Mouse (Mus musculus): ENCODE results near the gene Itih5. TPM values are rescaled to one million over a fixed set of nuclear protein-coding genes. Genes with fewer than 3 reads are reported as not detected.

The Itih5 gene
- polyA plus RNA-seq, 1 experiment from 2014 or later: 6.5 TPM

GRCm38 (mm10) chr2:10288142-10288831, 134.9 kb downstream of the Itih5 start:
- ATAC-seq: peak; percentile 78
- Histone ChIP-seq H3K27me3 (ENCODE audit: control insufficient read depth, insufficient read depth, low read depth, low read length) (peaks cover 15% of the 10 kb centered on the region), H3K9me3 (replicated peaks; ENCODE audit: control insufficient read depth, low read length, poor library complexity, severe bottlenecking) (no peaks in the 10 kb centered on the region)

DNA sequence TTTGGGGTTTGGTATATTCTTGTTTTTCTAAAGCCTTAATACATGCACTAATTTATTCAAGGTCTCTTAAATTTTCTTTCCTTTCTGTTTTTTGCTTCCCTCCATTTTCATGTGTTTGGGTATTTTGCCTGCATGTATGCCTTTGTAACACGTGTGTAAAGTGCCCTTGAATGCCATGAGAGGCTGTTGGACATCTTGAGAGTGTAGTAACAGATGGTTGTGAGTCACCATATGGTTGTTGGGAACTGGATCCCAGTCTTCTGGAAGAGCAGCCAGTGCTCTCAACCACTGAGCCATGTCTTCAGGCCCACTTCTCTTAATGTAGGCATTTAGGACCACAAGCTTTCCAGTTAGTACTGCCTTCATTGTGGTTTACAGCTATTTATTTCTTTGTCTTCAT, 135.5 kb downstream of the Itih5 start:
- no peak overlapping the region for H3K9ac ChIP-seq (ENCODE audit: low read depth, low read length)
- H3K4me3 ChIP-seq (ENCODE audit: low read depth, low read length): no peak overlapping the region
- no peak overlapping the region for H3K4me2 ChIP-seq (ENCODE audit: low read length)
- peaks cover 4% of the 10 kb centered on the region; the same call in 1 of the 2 replicates for H3K4me1 ChIP-seq (ENCODE audit: control insufficient read depth, insufficient read depth, low read length)
- no peaks in the 10 kb centered on the region for H3K9me3 ChIP-seq (replicated peaks; ENCODE audit: control insufficient read depth, low read length, poor library complexity, severe bottlenecking)
- H3K27ac ChIP-seq (ENCODE audit: low read length): no peak overlapping the region
- H3K27me3 ChIP-seq (ENCODE audit: control insufficient read depth, insufficient read depth, low read depth, low read length): peaks cover 10% of the 10 kb centered on the region
- WGBS: 0% methylated on average over 1 of the region's 1 CpGs
- ATAC-seq: no peak
- no peaks in the 10 kb centered on the region for H3K36me3 ChIP-seq (ENCODE audit: control insufficient read depth, insufficient read depth, low read length)

More at GRCm38 (mm10) chr2:10288142-10288831, 134.9 kb downstream of the Itih5 start:
- WGBS: 17% methylated on average over 12 of the region's 12 CpGs
- no peak overlapping the region for H3K4me3 ChIP-seq (ENCODE audit: low read depth, low read length)
- no peaks in the 10 kb centered on the region for H3K36me3 ChIP-seq (ENCODE audit: control insufficient read depth, insufficient read depth, low read length)
- H3K4me1 ChIP-seq (ENCODE audit: control insufficient read depth, insufficient read depth, low read length): peaks cover 4% of the 10 kb centered on the region; the same call in 1 of the 2 replicates
- H3K27ac ChIP-seq (ENCODE audit: low read length): no peak overlapping the region
- H3K4me2 ChIP-seq (ENCODE audit: low read length): peak overlapping the region; percentile 19; the same call in 1 of the 2 replicates
- no peak overlapping the region for H3K9ac ChIP-seq (ENCODE audit: low read depth, low read length)

- H3K9me3 ChIP-seq (replicated peaks; ENCODE audit: control insufficient read depth, low read length, poor library complexity, severe bottlenecking): no peaks in the 10 kb centered on the region
- H3K9ac ChIP-seq (ENCODE audit: low read depth, low read length): no peak overlapping the region
- H3K4me1 ChIP-seq (ENCODE audit: control insufficient read depth, insufficient read depth, low read length): no peaks in the 10 kb centered on the region
- WGBS: 79% methylated on average over 7 of the region's 7 CpGs
- H3K36me3 ChIP-seq (ENCODE audit: control insufficient read depth, insufficient read depth, low read length): no peaks in the 10 kb centered on the region
- ATAC-seq: no peak
- H3K4me2 ChIP-seq (ENCODE audit: low read length): no peak overlapping the region
- peaks cover 11% of the 10 kb centered on the region for H3K27me3 ChIP-seq (ENCODE audit: control insufficient read depth, insufficient read depth, low read depth, low read length)
- no peak overlapping the region for H3K27ac ChIP-seq (ENCODE audit: low read length)
- no peak overlapping the region for H3K4me3 ChIP-seq (ENCODE audit: low read depth, low read length)
Measured at GRCm38 (mm10) chr2:10290115-10290514, 136.7 kb downstream of the Itih5 start.

- no peak overlapping the region for H3K4me3 ChIP-seq (ENCODE audit: low read depth, low read length)
- no peak for ATAC-seq
- H3K27ac ChIP-seq (ENCODE audit: low read length): no peak overlapping the region
- H3K4me1 ChIP-seq (ENCODE audit: control insufficient read depth, insufficient read depth, low read length): peaks cover 2% of the 10 kb centered on the region; the same call in 1 of the 2 replicates
- no peaks in the 10 kb centered on the region for H3K9me3 ChIP-seq (replicated peaks; ENCODE audit: control insufficient read depth, low read length, poor library complexity, severe bottlenecking)
- H3K27me3 ChIP-seq (ENCODE audit: control insufficient read depth, insufficient read depth, low read depth, low read length): peaks cover 6% of the 10 kb centered on the region; the same call in 1 of the 2 replicates
- no peak overlapping the region for H3K4me2 ChIP-seq (ENCODE audit: low read length)
- no peaks in the 10 kb centered on the region for H3K36me3 ChIP-seq (ENCODE audit: control insufficient read depth, insufficient read depth, low read length)
- no peak overlapping the region for H3K9ac ChIP-seq (ENCODE audit: low read depth, low read length)
- 34% methylated on average over 10 of the region's 10 CpGs for WGBS
Measured at GRCm38 (mm10) chr2:10293556-10294206, 140.3 kb downstream of the Itih5 start.

DNA sequence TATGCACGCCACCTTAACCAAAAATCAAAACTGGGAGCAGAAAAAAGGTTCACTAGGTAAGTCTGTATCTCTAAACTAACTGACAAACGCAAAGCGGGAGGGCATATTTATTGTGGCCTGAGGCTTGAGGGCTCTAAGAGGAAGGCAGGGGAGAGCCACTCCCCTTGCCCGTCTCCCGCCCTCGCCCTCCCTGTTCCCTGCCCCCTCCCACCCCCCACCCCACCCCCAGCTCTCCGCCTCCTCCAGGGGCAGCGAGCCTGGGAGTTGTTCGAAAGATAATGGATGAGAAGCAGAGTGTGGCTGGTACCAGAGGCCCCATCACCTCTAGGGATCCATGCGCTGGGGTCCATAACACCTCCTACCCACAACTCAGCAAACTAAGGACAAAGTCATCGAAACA, 142.5 kb downstream of the Itih5 start:
- WGBS: 11% methylated on average over 11 of the region's 11 CpGs

DNA sequence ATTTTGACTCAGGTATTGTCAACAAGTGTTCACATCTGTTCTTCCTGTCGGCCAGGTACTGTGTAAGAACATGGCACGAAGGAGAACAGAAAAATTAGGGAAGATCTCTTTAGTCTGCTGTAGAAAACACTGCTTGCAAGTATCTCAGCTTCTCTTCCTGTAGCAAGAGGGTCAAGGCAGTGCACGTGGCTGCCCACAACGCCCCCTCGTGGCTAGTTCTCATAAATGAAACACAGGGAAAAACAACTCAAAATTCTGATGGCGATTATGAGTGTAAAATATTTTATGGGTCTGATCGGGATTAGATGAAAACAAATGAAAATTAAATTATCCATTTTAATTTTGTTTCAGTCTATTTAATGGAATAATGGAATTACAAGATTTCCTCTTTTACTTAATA, 146.9 kb downstream of the Itih5 start:
- WGBS: 55% methylated on average over 7 of the region's 7 CpGs
- H3K4me1 ChIP-seq (ENCODE audit: control insufficient read depth, insufficient read depth, low read length): peaks cover 2% of the 10 kb centered on the region; the same call in 1 of the 2 replicates
- no peak for ATAC-seq
- H3K9me3 ChIP-seq (replicated peaks; ENCODE audit: control insufficient read depth, low read length, poor library complexity, severe bottlenecking): no peaks in the 10 kb centered on the region
- peaks cover 4% of the 10 kb centered on the region; the same call in 1 of the 2 replicates for H3K27me3 ChIP-seq (ENCODE audit: control insufficient read depth, insufficient read depth, low read depth, low read length)
- H3K27ac ChIP-seq (ENCODE audit: low read length): no peak overlapping the region
- no peaks in the 10 kb centered on the region for H3K36me3 ChIP-seq (ENCODE audit: control insufficient read depth, insufficient read depth, low read length)
- no peak overlapping the region for H3K9ac ChIP-seq (ENCODE audit: low read depth, low read length)
- H3K4me3 ChIP-seq (ENCODE audit: low read depth, low read length): no peak overlapping the region
- no peak overlapping the region for H3K4me2 ChIP-seq (ENCODE audit: low read length)

More for the DNA sequence above, 142.5 kb downstream of the Itih5 start:
- H3K4me1 ChIP-seq (ENCODE audit: control insufficient read depth, insufficient read depth, low read length): peaks cover 2% of the 10 kb centered on the region; the same call in 1 of the 2 replicates
- no peak for ATAC-seq
- H3K36me3 ChIP-seq (ENCODE audit: control insufficient read depth, insufficient read depth, low read length): no peaks in the 10 kb centered on the region
- H3K4me2 ChIP-seq (ENCODE audit: low read length): peak overlapping the region; percentile 12; the same call in 1 of the 2 replicates
- no peak overlapping the region for H3K4me3 ChIP-seq (ENCODE audit: low read depth, low read length)
- peaks cover 6% of the 10 kb centered on the region; the same call in 1 of the 2 replicates for H3K27me3 ChIP-seq (ENCODE audit: control insufficient read depth, insufficient read depth, low read depth, low read length)
- H3K9ac ChIP-seq (ENCODE audit: low read depth, low read length): no peak overlapping the region
- no peak overlapping the region for H3K27ac ChIP-seq (ENCODE audit: low read length)
- no peaks in the 10 kb centered on the region for H3K9me3 ChIP-seq (replicated peaks; ENCODE audit: control insufficient read depth, low read length, poor library complexity, severe bottlenecking)

GRCm38 (mm10) chr2:10300771-10301170, 147.4 kb downstream of the Itih5 start:
- Histone ChIP-seq H3K27me3 (ENCODE audit: control insufficient read depth, insufficient read depth, low read depth, low read length) (peaks cover 4% of the 10 kb centered on the region; the same call in 1 of the 2 replicates), H3K4me2 (ENCODE audit: low read length) (peak overlapping the region; percentile 51), H3K9me3 (replicated peaks; ENCODE audit: control insufficient read depth, low read length, poor library complexity, severe bottlenecking) (no peaks in the 10 kb centered on the region), H3K4me3 (ENCODE audit: low read depth, low read length) (peak overlapping the region; percentile 17; the same call in 1 of the 2 replicates), H3K4me1 (ENCODE audit: control insufficient read depth, insufficient read depth, low read length) (peaks cover 2% of the 10 kb centered on the region; the same call in 1 of the 2 replicates), H3K36me3 (ENCODE audit: control insufficient read depth, insufficient read depth, low read length) (no peaks in the 10 kb centered on the region), H3K27ac (ENCODE audit: low read length) (no peak overlapping the region), H3K9ac (ENCODE audit: low read depth, low read length) (peak overlapping the region; percentile 33; the same call in 1 of the 2 replicates)
- ATAC-seq: peak; percentile 77
- 19% methylated on average over 10 of the region's 10 CpGs for WGBS

GRCm38 (mm10) chr2:10301391-10301790, 148.0 kb downstream of the Itih5 start:
- ATAC-seq: no peak
- H3K27me3 ChIP-seq (ENCODE audit: control insufficient read depth, insufficient read depth, low read depth, low read length): peaks cover 4% of the 10 kb centered on the region; the same call in 1 of the 2 replicates

GRCm38 (mm10) chr2:10301997-10302396, 148.6 kb downstream of the Itih5 start:
- Histone ChIP-seq H3K4me3 (ENCODE audit: low read depth, low read length) (no peak overlapping the region), H3K4me1 (ENCODE audit: control insufficient read depth, insufficient read depth, low read length) (no peaks in the 10 kb centered on the region), H3K4me2 (ENCODE audit: low read length) (no peak overlapping the region), H3K9ac (ENCODE audit: low read depth, low read length) (no peak overlapping the region), H3K27me3 (ENCODE audit: control insufficient read depth, insufficient read depth, low read depth, low read length) (peaks cover 4% of the 10 kb centered on the region; the same call in 1 of the 2 replicates), H3K36me3 (ENCODE audit: control insufficient read depth, insufficient read depth, low read length) (no peaks in the 10 kb centered on the region), H3K9me3 (replicated peaks; ENCODE audit: control insufficient read depth, low read length, poor library complexity, severe bottlenecking) (no peaks in the 10 kb centered on the region), H3K27ac (ENCODE audit: low read length) (no peak overlapping the region)
- ATAC-seq: no peak
- WGBS: 96% methylated on average over 9 of the region's 9 CpGs

More at GRCm38 (mm10) chr2:10301391-10301790, 148.0 kb downstream of the Itih5 start:
- Histone ChIP-seq H3K4me3 (ENCODE audit: low read depth, low read length) (no peak overlapping the region), H3K4me2 (ENCODE audit: low read length) (no peak overlapping the region), H3K9ac (ENCODE audit: low read depth, low read length) (no peak overlapping the region), H3K9me3 (replicated peaks; ENCODE audit: control insufficient read depth, low read length, poor library complexity, severe bottlenecking) (no peaks in the 10 kb centered on the region), H3K4me1 (ENCODE audit: control insufficient read depth, insufficient read depth, low read length) (no peaks in the 10 kb centered on the region), H3K36me3 (ENCODE audit: control insufficient read depth, insufficient read depth, low read length) (no peaks in the 10 kb centered on the region), H3K27ac (ENCODE audit: low read length) (no peak overlapping the region)
- 78% methylated on average over 3 of the region's 3 CpGs for WGBS
